Mouse (Mus musculus) liver, postnatal 0 days (tissue): ENCODE data around the gene Snrnp27.

Experiments used
- CTCF ChIP-seq: sonication (generic); IDR thresholded peaks from 2 replicates; pipeline ENCODE4 v1.5.1; 2016; ENCODE audit warnings: antibody characterized with exemption, low read depth
- EP300 ChIP-seq: IDR thresholded peaks from 2 replicates; pipeline ENCODE4 v1.6.1; 2016; ENCODE audit warnings: antibody characterized with exemption, low read depth, mild to moderate bottlenecking

DNA sequence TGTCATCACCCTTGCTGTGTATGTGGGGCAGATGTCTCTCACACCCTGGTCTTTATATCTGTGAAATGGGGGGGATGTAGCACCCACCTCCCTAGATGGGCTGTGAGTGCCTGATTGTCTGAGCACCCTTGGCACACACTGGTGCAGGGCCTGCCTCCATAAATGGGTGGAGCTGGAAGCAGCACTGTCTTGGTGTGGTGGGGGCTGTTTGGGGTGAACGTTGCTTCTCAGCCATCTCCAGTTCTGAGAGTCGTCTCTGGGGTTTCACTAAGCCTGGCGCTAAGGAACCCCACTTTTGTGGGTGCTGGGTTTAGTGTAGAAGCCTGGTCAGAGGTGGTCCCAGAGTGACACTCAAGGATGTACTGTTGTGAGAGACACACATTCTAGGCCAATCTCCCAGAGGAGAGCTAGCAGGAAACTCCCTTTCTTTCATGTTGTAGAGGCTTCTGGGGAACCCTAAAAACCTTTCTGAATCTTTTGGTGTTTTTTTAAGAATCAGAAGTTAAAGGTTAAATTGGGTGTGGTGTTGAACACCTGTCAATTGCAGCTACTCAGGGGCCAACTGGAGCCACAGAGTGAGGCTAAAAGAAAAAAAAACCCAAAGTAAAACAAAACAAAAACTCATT is 39.4 kb downstream of the Snrnp27 start:
- TF ChIP-seq CTCF (no peak), EP300 (no peak)
